Comparison of ENCODE assay signal across 9 mouse cellular contexts in genomic region chr2:178454664-178455516, GRCm38 (mm10). TPM values are rescaled to one million over a fixed set of nuclear protein-coding genes. Genes with fewer than 3 reads are reported as not detected.
DNase-seq lines count a peak whose midpoint lies in the region; ATAC-seq lines count a peak whose summit lies in the region.
"Had no signal": no experiment of that assay in that cellular context is flagged by ENCODE, and none has a peak within 500 bp of the region (broad histone marks: within the 10 kb centered on the region; RNA-seq: fewer than 3 reads in every experiment).

No protein-coding gene starts in this region.

- peak; percentile 26; the same call in 1 of the 2 replicates for ATAC-seq in heart, embryonic 11.5 days (replicated peaks; ENCODE audit: insufficient number of reproducible peaks, low FRiP score, low TSS enrichment)
- peak; percentile 72 for ATAC-seq in hindbrain, embryonic 14.5 days (ENCODE audit: low FRiP score)
- peak; percentile 84 for ATAC-seq in limb, embryonic 15.5 days (ENCODE audit: insufficient number of reproducible peaks, low FRiP score, low TSS enrichment, low read depth)
- peak; percentile 78 for ATAC-seq in stomach, embryonic 15.5 days (ENCODE audit: insufficient read depth, low FRiP score, low read depth)
- ATAC-seq in monocyte, adult 5-6 weeks (replicated peaks; ENCODE audit: insufficient number of reproducible peaks, low FRiP score, low TSS enrichment, poor library complexity, severe bottlenecking): no peak

- H3K27me3 ChIP-seq in heart, embryonic 11.5 days (ENCODE audit: control insufficient read depth, insufficient read depth, low read length): no peaks in the 10 kb centered on the region
- no peaks in the 10 kb centered on the region for H3K27me3 ChIP-seq in hindbrain, embryonic 14.5 days (ENCODE audit: control insufficient read depth, insufficient read depth, low read length)
- H3K27me3 ChIP-seq in limb, embryonic 15.5 days: no peaks in the 10 kb centered on the region
- H3K27me3 ChIP-seq in stomach, embryonic 15.5 days (replicated peaks): no peaks in the 10 kb centered on the region

- intact Hi-C loops in heart, postnatal 14 days (cut with DNase I): no loop called here

- no peak overlapping the region for H3K27ac ChIP-seq in heart, embryonic 11.5 days (ENCODE audit: low read depth, low read length)
- peak overlapping the region; percentile 55 for H3K27ac ChIP-seq in hindbrain, embryonic 14.5 days
- H3K27ac ChIP-seq in limb, embryonic 15.5 days: peak overlapping the region; percentile 65
- peak overlapping the region; percentile 86 for H3K27ac ChIP-seq in stomach, embryonic 15.5 days

- H3K36me3 ChIP-seq in heart, embryonic 11.5 days (ENCODE audit: control insufficient read depth, insufficient read depth, low read length): no peaks in the 10 kb centered on the region
- H3K36me3 ChIP-seq in hindbrain, embryonic 14.5 days (replicated peaks; ENCODE audit: control insufficient read depth, insufficient read depth): no peaks in the 10 kb centered on the region
- H3K36me3 ChIP-seq in limb, embryonic 15.5 days: no peaks in the 10 kb centered on the region
- H3K36me3 ChIP-seq in stomach, embryonic 15.5 days: no peaks in the 10 kb centered on the region

- no peak overlapping the region for H3K4me3 ChIP-seq in heart, embryonic 11.5 days (ENCODE audit: low read depth, low read length)
- no peak overlapping the region for H3K4me3 ChIP-seq in hindbrain, embryonic 14.5 days (replicated peaks; ENCODE audit: low read length)
- H3K4me3 ChIP-seq in limb, embryonic 15.5 days: no peak overlapping the region
- H3K4me3 ChIP-seq in stomach, embryonic 15.5 days (replicated peaks): no peak overlapping the region
- H3K4me3 ChIP-seq: erythroblast, embryonic 14.5 days had no signal

- DNase-seq in heart, postnatal 14 days: no peak
- peak; percentile 58 for DNase-seq in embryo, embryonic 10 days (ENCODE audit: low spot score)
- peak; percentile 57 for DNase-seq in hindbrain, embryonic 14.5 days (ENCODE audit: low spot score)
- no peak for DNase-seq in urinary bladder, postnatal 10 days (ENCODE audit: low spot score)

- no peak overlapping the region for H3K9ac ChIP-seq in heart, embryonic 11.5 days (ENCODE audit: low read depth, low read length)
- H3K9ac ChIP-seq in hindbrain, embryonic 14.5 days: no peak overlapping the region
- H3K9ac ChIP-seq in limb, embryonic 15.5 days: no peak overlapping the region
- no peak overlapping the region for H3K9ac ChIP-seq in stomach, embryonic 15.5 days

- no peaks in the 10 kb centered on the region for H3K4me1 ChIP-seq in heart, embryonic 11.5 days (ENCODE audit: control insufficient read depth, insufficient read depth, low read length)
- 0 out of 2 replicates have a peak, but pooled peaks cover 4% of the 10 kb centered on the region for H3K4me1 ChIP-seq in hindbrain, embryonic 14.5 days (replicated peaks; ENCODE audit: control insufficient read depth, insufficient read depth, low read length)
- peaks cover 10% of the 10 kb centered on the region for H3K4me1 ChIP-seq in limb, embryonic 15.5 days
- H3K4me1 ChIP-seq in stomach, embryonic 15.5 days: peaks cover 5% of the 10 kb centered on the region

- 55% methylated on average over 17 of the region's 17 CpGs for WGBS in heart, embryonic 11.5 days (ENCODE audit: insufficient replicate concordance)
- 27% methylated on average over 17 of the region's 17 CpGs for WGBS in hindbrain, embryonic 14.5 days
- WGBS in limb, embryonic 15.5 days: 11% methylated on average over 17 of the region's 17 CpGs
- 18% methylated on average over 17 of the region's 17 CpGs for WGBS in stomach, embryonic 15.5 days

- H3K4me2 ChIP-seq in heart, embryonic 11.5 days: no peak overlapping the region
- peak overlapping the region; percentile 18 for H3K4me2 ChIP-seq in hindbrain, embryonic 14.5 days (replicated peaks)
- peak overlapping the region; percentile 5; the same call in 1 of the 2 replicates for H3K4me2 ChIP-seq in limb, embryonic 15.5 days
- peak overlapping the region; percentile 16; the same call in 1 of the 2 replicates for H3K4me2 ChIP-seq in stomach, embryonic 15.5 days

- no peaks in the 10 kb centered on the region for H3K9me3 ChIP-seq in heart, embryonic 11.5 days (replicated peaks; ENCODE audit: control insufficient read depth, low read length)
- H3K9me3 ChIP-seq in hindbrain, embryonic 14.5 days (ENCODE audit: control insufficient read depth, low read length): no peaks in the 10 kb centered on the region
- no peaks in the 10 kb centered on the region for H3K9me3 ChIP-seq in limb, embryonic 15.5 days
- H3K9me3 ChIP-seq in stomach, embryonic 15.5 days: no peaks in the 10 kb centered on the region

RNA-seq across cellular contexts. Expression of gene Cdh26, which starts 24.6 kb away (rescaled TPM):
- polyA plus RNA-seq in heart, embryonic 11.5 days (2014; fragmentation: Nextera tagmentation; extraction: Ambion mirVana): 0.10 and 0.24 TPM in 2 replicates
- under 1 TPM; 0.31 to 0.39 TPM for total RNA-seq in heart, postnatal 14 days (2021)
- 0.16 and 0.21 TPM in 2 replicates for polyA plus RNA-seq in hindbrain, embryonic 14.5 days (2014; fragmentation: Nextera tagmentation; extraction: Ambion mirVana)
- polyA plus RNA-seq in limb, embryonic 15.5 days (2015; fragmentation: Nextera tagmentation; extraction: Ambion mirVana): 0.35 and 0.44 TPM in 2 replicates
- 0.26 and 0.45 TPM in 2 replicates for polyA plus RNA-seq in stomach, embryonic 15.5 days (2015; fragmentation: Nextera tagmentation; extraction: Ambion mirVana)
- total RNA-seq in monocyte, adult 5-6 weeks (2017): not detected in 3 replicates
- polyA plus RNA-seq: erythroblast, embryonic 14.5 days had no signal

RNA-seq across cellular contexts. Expression of gene Fam217b, which starts 40.6 kb away (rescaled TPM):
- 7.9 and 8.3 TPM in 2 replicates for polyA plus RNA-seq in heart, embryonic 11.5 days (2014; fragmentation: Nextera tagmentation; extraction: Ambion mirVana)
- 10 to 100 TPM; 11.8 to 13.1 TPM for total RNA-seq in heart, postnatal 14 days (2021)
- 15.1 and 17.1 TPM in 2 replicates for polyA plus RNA-seq in hindbrain, embryonic 14.5 days (2014; fragmentation: Nextera tagmentation; extraction: Ambion mirVana)
- polyA plus RNA-seq in limb, embryonic 15.5 days (2015; fragmentation: Nextera tagmentation; extraction: Ambion mirVana): 3.9 and 4.4 TPM in 2 replicates
- polyA plus RNA-seq in stomach, embryonic 15.5 days (2015; fragmentation: Nextera tagmentation; extraction: Ambion mirVana): 4.6 and 4.8 TPM in 2 replicates
- total RNA-seq in monocyte, adult 5-6 weeks (2017): 3.4 to 6.5 TPM (median 6.2 TPM) in 3 replicates
- polyA plus RNA-seq: erythroblast, embryonic 14.5 days had no signal

RNA-seq across cellular contexts. Expression of gene Ppp1r3d, which starts 40.6 kb away (rescaled TPM):
- polyA plus RNA-seq in heart, embryonic 11.5 days (2014; fragmentation: Nextera tagmentation; extraction: Ambion mirVana): 11.7 and 20.7 TPM in 2 replicates
- total RNA-seq in heart, postnatal 14 days (2021): 10 to 100 TPM; 21.0 to 21.5 TPM
- 5.0 and 7.0 TPM in 2 replicates for polyA plus RNA-seq in hindbrain, embryonic 14.5 days (2014; fragmentation: Nextera tagmentation; extraction: Ambion mirVana)
- polyA plus RNA-seq in limb, embryonic 15.5 days (2015; fragmentation: Nextera tagmentation; extraction: Ambion mirVana): 4.1 and 5.7 TPM in 2 replicates
- 4.9 and 5.6 TPM in 2 replicates for polyA plus RNA-seq in stomach, embryonic 15.5 days (2015; fragmentation: Nextera tagmentation; extraction: Ambion mirVana)
- total RNA-seq in monocyte, adult 5-6 weeks (2017): 0.85 to 2.5 TPM (median 1.9 TPM) in 3 replicates

RNA-seq across cellular contexts. Expression of gene Sycp2, which starts 47.4 kb away (rescaled TPM):
- 0.15 and 0.16 TPM in 2 replicates for polyA plus RNA-seq in heart, embryonic 11.5 days (2014; fragmentation: Nextera tagmentation; extraction: Ambion mirVana)
- 1 to 10 TPM; 1.4 to 2.3 TPM for total RNA-seq in heart, postnatal 14 days (2021)
- 0.31 and 0.41 TPM in 2 replicates for polyA plus RNA-seq in hindbrain, embryonic 14.5 days (2014; fragmentation: Nextera tagmentation; extraction: Ambion mirVana)
- 0.06 and 0.08 TPM in 2 replicates for polyA plus RNA-seq in limb, embryonic 15.5 days (2015; fragmentation: Nextera tagmentation; extraction: Ambion mirVana)
- 0.05 and 0.27 TPM in 2 replicates for polyA plus RNA-seq in stomach, embryonic 15.5 days (2015; fragmentation: Nextera tagmentation; extraction: Ambion mirVana)
- total RNA-seq in monocyte, adult 5-6 weeks (2017): 0.10 TPM in 1 of 3 replicates, not detected in the others
- polyA plus RNA-seq: erythroblast, embryonic 14.5 days had no signal

Comparison
In these comparisons a context has a peak if more than half of its experiments do, and no peak if none do; other contexts are left out.
1. DNase-seq: peak in embryo, embryonic 10 days (single experiment) and hindbrain, embryonic 14.5 days (single experiment); none in heart, postnatal 14 days (0 of 2) and urinary bladder, postnatal 10 days (single experiment).